Mouse (Mus musculus) midbrain, embryonic 14.5 days (tissue): ENCODE data around the gene Prr5l. TPM values are rescaled to one million over a fixed set of nuclear protein-coding genes. Genes with fewer than 3 reads are reported as not detected.
"Not testable (repeated sequence)": the region's sequence is repeated elsewhere in the genome, so short reads cannot be mapped to it uniquely, and the experiment has no call there.

Experiments
- ATAC-seq: fragments of 200-750 bp; cut with Nextera tagmentation; 2 replicates; pipeline ENCODE4 v1.8.0; 2017; ENCODE audit warnings: moderate number of reproducible peaks, moderate library complexity; ENCODE audit not compliant: low FRiP score, low TSS enrichment
- DNase-seq: peaks from one replicate; pipeline ENCODE4 v3.0.0-alpha.2; 2015
- H3K27ac ChIP-seq: fragments of 300-500 bp; sonication (generic); replicated peaks from 2 replicates; pipeline ENCODE4 v1.5.1; 2014; ENCODE audit warnings: mild to moderate bottlenecking, low read depth, low read length, moderate library complexity
- H3K27me3 ChIP-seq: fragments of 300-500 bp; sonication (generic); 2 replicates; pipeline ENCODE4 v1.6.1; 2014; ENCODE audit warnings: low read length, control low read depth, mixed read lengths; ENCODE audit not compliant: control insufficient read depth, insufficient read depth
- H3K36me3 ChIP-seq: fragments of 300-500 bp; sonication (generic); 2 replicates; pipeline ENCODE4 v1.6.1; 2014; ENCODE audit warnings: low read length, control low read depth; ENCODE audit not compliant: control insufficient read depth, insufficient read depth
- H3K4me1 ChIP-seq: fragments of 300-500 bp; sonication (generic); 2 replicates; pipeline ENCODE4 v1.6.1; 2014; ENCODE audit warnings: mild to moderate bottlenecking, antibody characterized with exemption, low read length, control low read depth; ENCODE audit not compliant: control insufficient read depth, insufficient read depth
- H3K4me2 ChIP-seq: fragments of 300-500 bp; sonication (generic); 2 replicates; pipeline ENCODE4 v1.6.1; 2014; ENCODE audit warnings: mild to moderate bottlenecking, low read length, moderate library complexity
- H3K4me3 ChIP-seq: fragments of 300-500 bp; sonication (generic); replicated peaks from 2 replicates; pipeline ENCODE4 v1.5.1; 2014; ENCODE audit warnings: low read depth, low read length
- H3K9ac ChIP-seq: fragments of 300-500 bp; sonication (generic); replicated peaks from 2 replicates; pipeline ENCODE4 v1.6.1; 2014; ENCODE audit warnings: mild to moderate bottlenecking, low read length, moderate library complexity
- H3K9me3 ChIP-seq: fragments of 300-500 bp; sonication (generic); 2 replicates; pipeline ENCODE4 v1.6.1; 2016; ENCODE audit warnings: low read length, control low read depth, mixed read lengths; ENCODE audit not compliant: control insufficient read depth
- WGBS: fragments of 180-500 bp; shearing (Covaris S2); extraction: QIAGEN DNeasy Blood & Tissue Kit; methylation state at CpG from one replicate; pipeline ENCODE4 v1.1.7; 2014; 5-methylcytosine and 5-hydroxymethylcytosine counted together
- polyA plus RNA-seq: library from polyadenylated mRNA; unstranded; fragments of >200 nt; fragmentation: Nextera tagmentation; extraction: Ambion mirVana; gene quantifications from 2 replicates; pipeline ENCODE4 v1.2.1, GENCODE M21; 2014

Prr5l gene
- polyA plus RNA-seq, 1 experiment from 2014 or later, result 4.9 TPM

GRCm38 (mm10) chr2:101756069-101756753, 126.6 kb downstream of the Prr5l start:
- no peaks in the 10 kb centered on the region for H3K9me3 ChIP-seq
- 29% methylated on average over 7 of the region's 7 CpGs for WGBS
- DNase-seq (no peak), ATAC-seq (no peak)
- no peaks in the 10 kb centered on the region for H3K36me3 ChIP-seq
- peaks cover 16% of the 10 kb centered on the region for H3K4me1 ChIP-seq
- H3K27ac ChIP-seq, result no peak overlapping the region
- H3K4me3 ChIP-seq, result no peak overlapping the region
- H3K9ac ChIP-seq, result no peak overlapping the region
- no peaks in the 10 kb centered on the region for H3K27me3 ChIP-seq
- H3K4me2 ChIP-seq, result no peak overlapping the region

GRCm38 (mm10) chr2:101754939-101755555, 127.8 kb downstream of the Prr5l start:
- WGBS, result under 1% methylated on average over 11 of the region's 11 CpGs
- no peaks in the 10 kb centered on the region for H3K36me3 ChIP-seq
- H3K9me3 ChIP-seq, result no peaks in the 10 kb centered on the region
- no peak overlapping the region for H3K27ac ChIP-seq
- peaks cover 16% of the 10 kb centered on the region for H3K4me1 ChIP-seq
- peak overlapping the region; percentile 50 for H3K4me2 ChIP-seq
- H3K4me3 ChIP-seq, result peak overlapping the region; percentile 14; the same call in 1 of the 2 replicates
- peak overlapping the region; percentile 39; the same call in 1 of the 2 replicates for H3K9ac ChIP-seq
- ATAC-seq (peak; percentile 51; the same call in 1 of the 2 replicates), DNase-seq (peak; percentile 51)
- no peaks in the 10 kb centered on the region for H3K27me3 ChIP-seq

GRCm38 (mm10) chr2:101754428-101754827, 128.4 kb downstream of the Prr5l start:
- no peak for ATAC-seq
- 41% methylated on average over 4 of the region's 4 CpGs for WGBS
- H3K4me1 ChIP-seq, result peaks cover 16% of the 10 kb centered on the region
- H3K4me2 ChIP-seq, result no peak overlapping the region
- no peaks in the 10 kb centered on the region for H3K36me3 ChIP-seq
- no peak overlapping the region for H3K4me3 ChIP-seq
- no peak overlapping the region for H3K9ac ChIP-seq
- DNase-seq, result peak; percentile 5
- no peaks in the 10 kb centered on the region for H3K9me3 ChIP-seq
- peak overlapping the region; percentile 26; the same call in 1 of the 2 replicates for H3K27ac ChIP-seq
- no peaks in the 10 kb centered on the region for H3K27me3 ChIP-seq

- no peak overlapping the region for H3K4me3 ChIP-seq
- WGBS, result 96% methylated on average over 6 of the region's 6 CpGs
- H3K9me3 ChIP-seq, result no peaks in the 10 kb centered on the region
- no peak overlapping the region for H3K4me2 ChIP-seq
- no peaks in the 10 kb centered on the region for H3K27me3 ChIP-seq
- H3K27ac ChIP-seq, result no peak overlapping the region
- peaks cover 13% of the 10 kb centered on the region for H3K4me1 ChIP-seq
- no peaks in the 10 kb centered on the region for H3K36me3 ChIP-seq
- no peak overlapping the region for H3K9ac ChIP-seq
- ATAC-seq (no peak), DNase-seq (no peak)
Observed at GRCm38 (mm10) chr2:101752979-101753378, 129.8 kb downstream of the Prr5l start.

GRCm38 (mm10) chr2:101752402-101752801, 130.4 kb downstream of the Prr5l start:
- no peak for DNase-seq
- no peaks in the 10 kb centered on the region for H3K9me3 ChIP-seq
- ATAC-seq, result no peak
- WGBS, result 88% methylated on average over 7 of the region's 7 CpGs
- no peak overlapping the region for H3K4me2 ChIP-seq
- H3K27me3 ChIP-seq, result no peaks in the 10 kb centered on the region
- H3K4me1 ChIP-seq, result peaks cover 13% of the 10 kb centered on the region
- H3K36me3 ChIP-seq, result no peaks in the 10 kb centered on the region
- H3K27ac ChIP-seq, result no peak overlapping the region
- no peak overlapping the region for H3K9ac ChIP-seq
- no peak overlapping the region for H3K4me3 ChIP-seq

- Histone ChIP-seq H3K4me3 (no peak overlapping the region), H3K36me3 (no peaks in the 10 kb centered on the region), H3K9me3 (no peaks in the 10 kb centered on the region), H3K27me3 (no peaks in the 10 kb centered on the region), H3K4me2 (no peak overlapping the region), H3K4me1 (peaks cover 13% of the 10 kb centered on the region), H3K9ac (no peak overlapping the region), H3K27ac (no peak overlapping the region)
- 48% methylated on average over 4 of the region's 4 CpGs for WGBS
- DNase-seq (no peak), ATAC-seq (no peak)
Observed at GRCm38 (mm10) chr2:101751236-101751922, 131.4 kb downstream of the Prr5l start.

GRCm38 (mm10) chr2:101746537-101746936, 136.3 kb downstream of the Prr5l start:
- H3K9me3 ChIP-seq, result no peaks in the 10 kb centered on the region
- no peak overlapping the region for H3K4me3 ChIP-seq
- DNase-seq (no peak), ATAC-seq (no peak)
- H3K36me3 ChIP-seq, result no peaks in the 10 kb centered on the region
- WGBS, result 87% methylated on average over 7 of the region's 7 CpGs
- no peak overlapping the region for H3K4me2 ChIP-seq
- H3K27ac ChIP-seq, result no peak overlapping the region
- no peaks in the 10 kb centered on the region for H3K4me1 ChIP-seq
- H3K9ac ChIP-seq, result no peak overlapping the region
- H3K27me3 ChIP-seq, result no peaks in the 10 kb centered on the region

GRCm38 (mm10) chr2:101745656-101746055, 137.2 kb downstream of the Prr5l start:
- 88% methylated on average over 2 of the region's 2 CpGs for WGBS
- ATAC-seq, result not testable (repeated sequence)

More at GRCm38 (mm10) chr2:101745656-101746055, 137.2 kb downstream of the Prr5l start:
- H3K27me3 ChIP-seq, H3K9me3 ChIP-seq, H3K4me1 ChIP-seq, H3K9ac ChIP-seq, H3K36me3 ChIP-seq, H3K27ac ChIP-seq, H3K4me3 ChIP-seq, H3K4me2 ChIP-seq, DNase-seq: not testable (repeated sequence)
